Mouse (Mus musculus): ENCODE results near the gene Tmem44. TPM values are rescaled to one million over a fixed set of nuclear protein-coding genes. Genes with fewer than 3 reads are reported as not detected.

Gene Tmem44
- total RNA-seq, 2 experiments from 2014 or later, result 44.5 to 46.6 TPM

- DNase-seq (ENCODE audit: low spot score in 2 of 2), result peak; percentile 58 to 83
These were observed 30.2 kb downstream of the Tmem44 start for GRCm38 (mm10) chr16:30520361-30520823.

DNA sequence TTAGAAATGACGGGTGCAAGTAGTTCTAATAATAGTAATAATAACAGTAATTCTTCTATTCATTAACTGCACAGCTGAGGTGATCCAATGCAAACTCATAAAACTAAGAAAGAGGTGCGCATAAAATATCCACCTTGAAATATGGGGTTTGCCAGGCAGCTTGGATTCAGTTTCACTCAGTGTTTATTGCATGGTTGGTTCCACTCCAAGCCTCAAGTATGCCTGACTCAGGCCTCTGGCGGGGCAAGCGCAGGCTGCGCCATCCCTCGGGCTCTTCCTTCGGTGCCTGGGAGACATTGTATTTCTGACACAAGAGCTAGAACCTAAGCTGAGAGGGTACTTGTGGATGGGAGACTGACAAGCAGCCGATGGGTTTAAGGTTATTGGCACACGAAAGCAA is 32.0 kb downstream of the Tmem44 start:
- no peak for DNase-seq (ENCODE audit: low spot score in 2 of 2)

DNA sequence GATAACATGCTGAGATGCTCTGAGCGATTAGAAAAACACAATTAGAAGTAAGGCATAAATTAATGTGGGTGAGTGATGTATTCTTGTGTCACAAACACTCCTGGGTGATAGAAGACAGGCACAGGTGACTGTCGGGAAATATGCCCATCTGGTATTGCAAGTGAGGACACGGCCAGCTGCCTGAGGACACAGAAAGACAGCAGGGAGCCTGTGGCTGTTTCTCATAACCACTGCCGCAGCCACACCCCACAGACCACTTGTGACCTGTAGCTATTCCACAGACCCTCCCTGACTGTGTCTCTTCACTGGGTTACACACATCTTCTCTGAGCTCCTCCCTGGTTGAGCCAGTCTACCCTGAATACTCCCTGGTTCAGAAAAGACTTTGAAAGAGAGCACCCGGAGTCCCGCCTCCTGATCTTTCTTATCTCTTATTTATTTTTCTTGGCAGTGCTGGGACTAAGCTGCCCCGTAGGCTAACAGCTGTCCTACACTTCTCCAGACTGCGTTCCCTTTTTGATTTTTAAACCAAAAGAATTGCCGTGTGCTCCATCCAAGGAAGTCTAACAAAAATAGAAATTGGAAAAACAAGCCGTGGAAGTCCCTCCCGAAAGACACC is 32.9 kb downstream of the Tmem44 start:
- no peak for DNase-seq (ENCODE audit: low spot score in 2 of 2)

DNA sequence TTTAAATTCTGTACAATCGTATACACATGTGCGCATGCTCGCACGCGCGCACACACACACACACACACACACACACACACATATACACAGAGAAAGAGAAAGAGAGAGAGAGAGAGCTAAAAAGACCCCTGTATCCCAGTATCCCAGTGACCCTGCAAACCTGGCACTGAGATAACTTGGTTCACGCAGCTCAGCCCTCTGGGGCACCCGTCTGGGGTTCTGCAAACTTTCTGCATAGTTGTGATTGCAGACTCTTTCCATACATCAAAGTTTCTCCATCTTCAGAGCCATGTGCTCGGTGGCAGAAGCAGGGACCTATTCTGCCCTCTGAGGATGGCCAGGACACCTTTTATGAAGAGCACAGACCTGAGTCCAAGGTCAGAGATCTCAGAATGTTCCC is 33.6 kb downstream of the Tmem44 start:
- no peak for DNase-seq (ENCODE audit: low spot score in 2 of 2)

DNA sequence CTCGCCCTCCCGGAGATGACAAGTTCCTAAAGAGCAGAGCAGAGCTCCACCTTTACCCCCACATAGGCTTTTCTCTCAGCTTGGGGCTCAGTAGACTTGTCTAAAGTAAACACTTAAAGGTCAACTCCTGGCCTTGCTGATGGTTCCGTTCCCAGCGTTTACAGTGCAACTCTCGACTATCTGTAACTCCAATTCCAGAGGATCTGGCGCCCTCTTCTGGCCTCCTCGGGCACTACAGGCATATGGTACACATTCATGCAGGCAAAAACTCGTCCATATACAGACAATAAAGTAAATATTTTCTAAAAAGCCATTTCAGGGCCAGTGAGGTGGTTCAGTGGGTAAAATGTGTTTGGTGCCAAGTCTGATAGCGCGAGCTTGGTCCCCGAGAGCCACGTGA is 35.2 kb downstream of the Tmem44 start:
- DNase-seq (ENCODE audit: low spot score in 2 of 2), result no peak

DNA sequence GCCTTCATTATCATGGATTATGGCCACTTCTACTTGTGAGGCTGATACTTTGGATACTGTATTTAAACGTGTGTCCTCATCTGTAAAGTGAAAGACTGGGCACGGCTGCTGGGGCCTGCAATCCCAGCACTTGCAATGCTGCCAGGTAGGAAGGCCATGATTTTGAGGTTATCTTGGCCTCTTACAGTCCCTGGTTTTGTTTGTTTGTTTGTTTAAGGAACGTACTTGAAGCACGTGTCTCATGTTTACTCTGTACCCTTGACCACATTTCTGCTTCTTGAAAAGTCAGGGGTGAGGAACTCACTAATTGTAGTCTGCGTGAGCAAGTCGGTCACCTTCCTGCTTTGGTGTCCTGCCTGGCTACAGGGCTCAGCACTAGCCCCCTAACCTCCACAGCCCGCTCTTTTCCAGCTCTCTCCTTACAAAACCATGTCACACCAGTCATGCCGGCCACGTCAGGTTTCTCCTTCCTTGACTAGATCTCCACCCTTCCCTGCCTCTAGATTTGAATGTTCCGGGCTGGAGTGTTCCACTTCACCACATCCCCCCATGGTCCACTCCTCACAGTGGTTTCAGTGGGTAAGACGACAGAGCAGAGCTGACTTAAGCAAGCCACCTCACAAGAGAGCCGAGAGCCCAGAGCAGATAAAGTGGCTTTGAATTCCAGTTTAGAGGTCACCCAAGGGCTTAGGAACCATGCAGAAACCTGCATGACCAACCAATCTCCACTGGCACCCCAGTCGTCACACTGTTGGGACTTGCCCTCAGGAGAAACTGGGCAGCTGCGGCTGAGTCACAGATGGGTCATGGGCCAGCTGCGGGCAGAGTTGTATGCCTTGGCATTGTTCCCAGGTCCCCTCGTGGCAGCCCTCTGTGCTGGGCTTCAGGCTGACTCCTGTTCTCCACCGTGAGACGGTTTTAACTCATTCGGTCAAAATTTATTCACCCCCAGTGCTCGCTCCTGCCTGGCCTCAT is 37.3 kb downstream of the Tmem44 start:
- DNase-seq (ENCODE audit: low spot score in 2 of 2), result peak in 1 of 2 experiments; percentile 34

- no peak for DNase-seq (ENCODE audit: low spot score in 2 of 2)
These were observed 38.1 kb downstream of the Tmem44 start for GRCm38 (mm10) chr16:30512375-30513049.

DNA sequence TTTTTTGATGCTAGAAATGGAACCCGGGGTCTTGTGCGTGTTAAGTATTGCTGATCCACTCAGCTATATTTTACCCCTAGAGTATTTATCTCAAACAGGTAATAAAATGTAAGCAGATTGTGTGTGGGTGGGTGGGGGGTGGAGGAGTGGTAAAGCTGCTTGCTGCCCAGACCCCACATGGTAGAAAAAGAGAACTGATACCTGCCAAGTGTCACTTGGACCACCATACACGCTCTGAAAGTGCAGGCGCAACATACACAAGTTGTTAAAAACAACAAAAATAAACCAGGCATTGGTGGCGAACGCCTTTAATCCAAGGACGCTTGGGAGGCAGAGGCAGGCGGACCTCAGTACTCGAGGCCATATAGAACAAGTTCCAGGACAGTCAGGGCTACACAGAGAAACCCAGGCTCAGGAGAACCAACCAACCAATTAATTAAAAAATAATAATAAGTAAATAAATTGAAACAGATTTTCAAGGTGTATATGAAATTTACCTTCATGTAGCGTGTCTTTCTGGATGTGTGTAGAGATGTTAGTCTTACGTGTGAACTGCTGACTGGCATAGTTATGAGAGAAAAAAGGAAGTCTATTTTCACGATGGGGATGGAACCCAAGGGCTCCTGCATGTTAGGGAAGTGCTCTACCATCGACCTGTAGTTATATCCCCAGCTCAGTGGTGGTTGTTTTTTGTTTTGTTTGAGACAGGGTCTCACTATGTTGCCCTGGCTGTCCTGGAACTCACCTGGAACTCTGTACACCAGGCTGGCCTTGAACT is 38.9 kb downstream of the Tmem44 start:
- DNase-seq (ENCODE audit: low spot score in 2 of 2), result no peak

GRCm38 (mm10) chr16:30510504-30511451 is 39.9 kb downstream of the Tmem44 start:
- peak; percentile 83 to 91 for DNase-seq (ENCODE audit: low spot score in 2 of 2)

DNA sequence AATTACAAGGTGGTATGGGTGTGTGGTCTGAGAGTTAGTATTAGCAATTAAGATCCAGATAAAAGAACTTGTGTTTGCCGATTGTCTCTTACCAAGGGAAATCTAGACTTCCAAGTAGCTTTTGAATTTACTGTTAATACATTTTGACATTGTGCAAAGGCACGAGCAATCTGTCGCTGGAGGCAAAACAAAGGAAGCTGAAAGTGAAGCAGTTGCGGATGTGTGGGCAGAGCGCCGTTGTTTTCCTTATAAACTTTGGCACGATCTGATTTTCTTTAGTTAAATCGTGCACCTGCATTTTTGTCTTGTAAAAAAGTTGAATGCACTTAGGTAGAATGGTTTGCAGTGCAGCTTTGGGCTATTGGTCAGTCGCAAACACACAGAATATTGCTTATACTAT is 40.6 kb downstream of the Tmem44 start:
- DNase-seq (ENCODE audit: low spot score in 2 of 2), result peak in 1 of 2 experiments; percentile 46

GRCm38 (mm10) chr16:30509340-30509739 is 41.3 kb downstream of the Tmem44 start:
- DNase-seq (ENCODE audit: low spot score in 2 of 2), result no peak

DNA sequence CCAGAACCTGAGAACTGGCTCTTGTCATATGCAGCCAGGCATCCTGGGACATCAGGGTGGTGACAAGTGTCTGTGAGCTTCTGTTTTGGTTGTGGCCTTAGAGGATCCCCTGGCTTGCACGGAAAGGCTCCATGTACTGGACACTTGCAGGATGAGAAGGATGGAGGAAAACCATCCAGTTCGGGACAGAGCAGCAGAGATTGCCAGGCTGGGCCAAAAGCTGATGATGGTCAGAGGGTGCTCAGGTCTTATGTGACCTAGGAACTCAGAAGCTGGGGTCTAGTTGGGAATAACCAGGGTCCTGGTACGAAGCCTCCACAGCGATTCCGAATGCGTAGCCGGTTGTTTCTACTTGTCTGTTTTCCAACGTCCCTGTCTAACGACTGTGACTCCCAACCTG is 41.9 kb downstream of the Tmem44 start:
- no peak for DNase-seq (ENCODE audit: low spot score in 2 of 2)

GRCm38 (mm10) chr16:30507120-30507519 is 43.5 kb downstream of the Tmem44 start:
- DNase-seq (ENCODE audit: low spot score in 2 of 2), result no peak

DNA sequence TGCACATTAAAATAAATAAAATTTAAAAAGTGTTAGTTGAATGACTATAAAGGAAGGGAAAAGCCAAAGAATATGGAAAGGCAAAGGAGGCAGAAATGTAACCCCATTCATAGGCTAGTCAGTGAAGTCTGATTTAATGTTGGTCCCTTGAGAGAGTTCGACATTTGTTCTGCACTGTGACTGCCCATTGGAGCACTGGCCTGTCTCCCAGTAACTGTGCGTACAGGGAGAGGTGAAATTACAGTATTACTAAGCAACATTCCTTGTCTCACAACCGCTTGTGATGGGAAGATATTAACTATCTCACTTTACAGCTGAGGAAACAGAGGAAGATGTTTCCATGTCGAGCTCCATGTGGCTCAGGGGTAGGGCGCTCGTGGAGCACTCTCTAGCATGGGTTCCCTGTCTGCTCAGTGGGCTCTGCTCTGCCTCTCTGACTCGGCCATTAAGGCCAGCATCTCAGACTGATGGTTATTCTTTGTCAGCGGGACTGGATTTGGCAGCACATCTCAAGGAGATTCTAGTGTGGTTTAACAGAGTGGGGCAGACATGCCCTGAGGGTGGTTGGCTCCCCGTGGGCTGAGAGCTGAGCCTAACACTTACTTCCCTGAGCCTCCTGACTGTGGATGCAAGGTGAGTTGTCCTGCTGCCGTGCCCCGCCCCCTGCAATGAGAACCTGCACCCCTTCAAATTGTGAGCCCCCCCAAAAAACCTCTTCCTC is 45.2 kb downstream of the Tmem44 start:
- no peak for DNase-seq (ENCODE audit: low spot score in 2 of 2)

DNA sequence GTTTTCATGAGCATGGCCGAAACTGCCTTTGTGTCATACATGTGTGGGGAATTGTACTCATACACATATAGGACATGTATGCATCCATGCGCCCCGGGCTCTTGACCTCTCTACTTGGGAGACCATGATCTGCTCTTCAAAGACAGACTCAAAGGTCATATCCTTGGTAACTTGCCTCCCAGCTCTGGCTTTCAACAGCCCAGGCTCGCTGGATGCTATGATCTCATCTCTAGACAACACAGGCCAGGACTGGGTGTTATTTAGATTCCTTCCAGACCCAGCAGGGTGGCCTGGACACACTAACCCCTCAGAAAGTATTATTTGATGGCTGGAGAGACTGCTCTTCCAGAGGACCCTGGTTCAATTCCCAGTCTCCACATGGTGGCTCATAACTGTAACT is 45.8 kb downstream of the Tmem44 start:
- DNase-seq (ENCODE audit: low spot score in 2 of 2), result no peak

DNA sequence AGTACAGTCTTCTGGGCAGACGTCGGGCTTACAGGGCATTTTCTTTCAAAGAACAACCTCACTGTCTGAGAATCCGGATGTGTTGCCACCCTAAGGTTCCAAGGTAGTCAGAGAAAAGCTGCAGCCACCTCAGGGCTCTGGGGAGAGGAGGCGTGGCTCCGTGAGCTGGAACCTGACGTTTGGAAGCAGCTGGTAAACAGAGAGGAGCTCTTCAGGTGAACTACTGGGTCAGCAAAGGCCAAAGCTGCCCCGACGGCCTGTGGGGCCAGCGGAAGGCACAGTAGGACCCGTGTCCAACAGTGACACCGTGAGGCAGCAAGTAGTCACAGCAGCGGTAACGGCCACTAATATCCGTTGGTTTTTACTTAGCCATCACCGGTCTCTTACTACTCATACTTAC is 46.7 kb downstream of the Tmem44 start:
- DNase-seq (ENCODE audit: low spot score in 2 of 2), result peak in 1 of 2 experiments; percentile 39

- no peak for DNase-seq (ENCODE audit: low spot score in 2 of 2)
These were observed 48.3 kb downstream of the Tmem44 start for GRCm38 (mm10) chr16:30502221-30502891.

GRCm38 (mm10) chr16:30501621-30502020 is 49.0 kb downstream of the Tmem44 start:
- DNase-seq (ENCODE audit: low spot score in 2 of 2), result no peak

- no peak for DNase-seq (ENCODE audit: low spot score in 2 of 2)
These were observed 50.4 kb downstream of the Tmem44 start for GRCm38 (mm10) chr16:30500223-30500622.
